Mouse (Mus musculus): ENCODE data around the gene Irf2. TPM values are rescaled to one million over a fixed set of nuclear protein-coding genes. Genes with fewer than 3 reads are reported as not detected.

The Irf2 gene
- polyA plus RNA-seq, 1 experiment, result 4.2 TPM

- no peak for TF ChIP-seq GATA1 (IDR thresholded peaks at IDR 0.05; ENCODE audit: low read length)
Observed at GRCm38 (mm10) chr8:46769408-46770180, 30.1 kb downstream of the Irf2 start.

GRCm38 (mm10) chr8:46770905-46771516 lies 31.5 kb downstream of the Irf2 start:
- TF ChIP-seq GATA1 (IDR thresholded peaks at IDR 0.05; ENCODE audit: low read length), result no peak

GRCm38 (mm10) chr8:46772801-46773200 lies 33.3 kb downstream of the Irf2 start:
- no peak for TF ChIP-seq GATA1 (IDR thresholded peaks at IDR 0.05; ENCODE audit: low read length)

GRCm38 (mm10) chr8:46777760-46778460 lies 38.4 kb downstream of the Irf2 start:
- TF ChIP-seq GATA1 (IDR thresholded peaks at IDR 0.05; ENCODE audit: low read length), result no peak

- no peak for TF ChIP-seq GATA1 (IDR thresholded peaks at IDR 0.05; ENCODE audit: low read length)
Observed at GRCm38 (mm10) chr8:46781067-46781657, 41.6 kb downstream of the Irf2 start.

GRCm38 (mm10) chr8:46782254-46782653 lies 42.7 kb downstream of the Irf2 start:
- TF ChIP-seq GATA1 (IDR thresholded peaks at IDR 0.05; ENCODE audit: low read length), result no peak

GRCm38 (mm10) chr8:46785070-46785469 lies 45.5 kb downstream of the Irf2 start:
- TF ChIP-seq GATA1 (IDR thresholded peaks at IDR 0.05; ENCODE audit: low read length), result no peak

GRCm38 (mm10) chr8:46785926-46786325 lies 46.4 kb downstream of the Irf2 start:
- TF ChIP-seq GATA1 (IDR thresholded peaks at IDR 0.05; ENCODE audit: low read length), result no peak

GRCm38 (mm10) chr8:46789091-46789881 lies 49.8 kb downstream of the Irf2 start:
- TF ChIP-seq GATA1 (IDR thresholded peaks at IDR 0.05; ENCODE audit: low read length), result peak; percentile 85

- TF ChIP-seq GATA1 (IDR thresholded peaks at IDR 0.05; ENCODE audit: low read length), result no peak
Observed at GRCm38 (mm10) chr8:46791664-46792371, 52.3 kb downstream of the Irf2 start.

GRCm38 (mm10) chr8:46792653-46793052 lies 53.1 kb downstream of the Irf2 start:
- TF ChIP-seq GATA1 (IDR thresholded peaks at IDR 0.05; ENCODE audit: low read length), result no peak

- no peak for TF ChIP-seq GATA1 (IDR thresholded peaks at IDR 0.05; ENCODE audit: low read length)
Observed at GRCm38 (mm10) chr8:46793248-46793647, 53.7 kb downstream of the Irf2 start.

- no peak for TF ChIP-seq GATA1 (IDR thresholded peaks at IDR 0.05; ENCODE audit: low read length)
Observed at GRCm38 (mm10) chr8:46794317-46794716, 54.8 kb downstream of the Irf2 start.

- no peak for TF ChIP-seq GATA1 (IDR thresholded peaks at IDR 0.05; ENCODE audit: low read length)
Observed at GRCm38 (mm10) chr8:46799212-46799611, 59.7 kb downstream of the Irf2 start.

GRCm38 (mm10) chr8:46799706-46800105 lies 60.2 kb downstream of the Irf2 start:
- no peak for TF ChIP-seq GATA1 (IDR thresholded peaks at IDR 0.05; ENCODE audit: low read length)

Data from G1E-ER4 (cell line).